Mouse (Mus musculus): ENCODE results near the gene Pxylp1.

DNA sequence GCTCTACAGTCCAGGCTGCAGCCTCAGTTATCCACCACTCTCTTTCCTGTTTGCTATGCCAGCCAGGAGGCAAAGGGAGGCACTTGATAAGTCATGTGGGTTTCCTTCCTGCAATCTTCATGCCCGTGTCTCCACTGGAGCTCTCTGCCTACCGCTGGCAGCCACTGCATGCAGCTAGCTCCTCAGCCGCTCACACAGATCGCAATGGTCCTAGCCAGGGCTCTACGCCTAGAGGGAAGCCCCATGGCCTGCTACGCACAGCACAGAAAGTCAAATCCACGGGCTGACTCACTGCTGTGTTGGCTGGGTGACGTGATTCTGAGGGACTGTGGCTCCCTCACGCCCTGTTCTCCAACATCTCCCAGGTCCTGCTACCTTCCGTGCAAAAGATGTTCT is 31.4 kb downstream of the Pxylp1 start:
- TF ChIP-seq CTCF (IDR thresholded peaks at IDR 0.05) (no peak), EP300 (IDR thresholded peaks at IDR 0.05) (no peak)
